Mouse (Mus musculus): ENCODE data around the gene Tra2a. TPM values are rescaled to one million over a fixed set of nuclear protein-coding genes. Genes with fewer than 3 reads are reported as not detected.

The Tra2a gene
- polyA plus RNA-seq, 2 experiments: 16.1 to 61.4 TPM

GRCm38 (mm10) chr6:49219920-49220604 lies 43.8 kb downstream of the Tra2a start:
- Histone ChIP-seq H3K27ac (peak overlapping the region; percentile 21; the same call in 1 of the 2 replicates), H3K9ac (replicated peaks) (peak overlapping the region; percentile 49), H3K4me3 (ENCODE audit: insufficient read depth in 1 of 2, low read depth in 2 of 2, low read length in 2 of 2) (peak overlapping the region; percentile 46 to 62), H3K4me2 (ENCODE audit: low read depth) (peak overlapping the region; percentile 72), H3K27me3 (ENCODE audit: control insufficient read depth, insufficient read depth, low read length) (no peaks in the 10 kb centered on the region), H3K36me3 (replicated peaks; ENCODE audit: control insufficient read depth, insufficient read depth, low read depth) (no peaks in the 10 kb centered on the region), H3K4me1 (replicated peaks; ENCODE audit: control insufficient read depth in 2 of 2, insufficient read depth in 2 of 2, low read length in 1 of 2) (peaks cover 0 to 6% of the 10 kb centered on the region in 2 experiments; a peak in 1 of 4 replicates), H3K9me3 (ENCODE audit: control insufficient read depth, low read length) (no peaks in the 10 kb centered on the region)
- 6% methylated on average over 16 of the region's 16 CpGs for WGBS (ENCODE audit: insufficient replicate concordance)
- TF ChIP-seq EP300 (IDR thresholded peaks at IDR 0.05; ENCODE audit: low read depth) (no peak), CTCF (IDR thresholded peaks at IDR 0.05; ENCODE audit: low read depth) (no peak)
- no peak for ATAC-seq (ENCODE audit: insufficient read depth)
- DNase-seq (ENCODE audit: low read depth in 3 of 3, low spot score in 3 of 3): no peak

GRCm38 (mm10) chr6:49219001-49219560 lies 44.8 kb downstream of the Tra2a start:
- H3K9ac ChIP-seq (replicated peaks): no peak overlapping the region
- no peaks in the 10 kb centered on the region for H3K27me3 ChIP-seq (ENCODE audit: control insufficient read depth, insufficient read depth, low read length)
- TF ChIP-seq CTCF (IDR thresholded peaks at IDR 0.05; ENCODE audit: low read depth) (no peak), EP300 (IDR thresholded peaks at IDR 0.05; ENCODE audit: low read depth) (no peak)
- ATAC-seq (ENCODE audit: insufficient read depth) (no peak), DNase-seq (ENCODE audit: low read depth in 3 of 3, low spot score in 3 of 3) (no peak)
- peak overlapping the region; percentile 77 for H3K4me2 ChIP-seq (ENCODE audit: low read depth)
- H3K4me3 ChIP-seq (ENCODE audit: insufficient read depth in 1 of 2, low read depth in 2 of 2, low read length in 2 of 2): peak overlapping the region; percentile 16 to 62; a peak in 3 of 4 replicates
- H3K36me3 ChIP-seq (replicated peaks; ENCODE audit: control insufficient read depth, insufficient read depth, low read depth): no peaks in the 10 kb centered on the region
- 4% methylated on average over 4 of the region's 4 CpGs for WGBS (ENCODE audit: insufficient replicate concordance)
- no peaks in the 10 kb centered on the region for H3K9me3 ChIP-seq (ENCODE audit: control insufficient read depth, low read length)
- H3K4me1 ChIP-seq (replicated peaks; ENCODE audit: control insufficient read depth in 2 of 2, insufficient read depth in 2 of 2, low read length in 1 of 2): peaks cover 0 to 6% of the 10 kb centered on the region in 2 experiments; a peak in 1 of 4 replicates
- no peak overlapping the region for H3K27ac ChIP-seq

GRCm38 (mm10) chr6:49218275-49218802 lies 45.5 kb downstream of the Tra2a start:
- peak overlapping the region; percentile 84 for H3K9ac ChIP-seq (replicated peaks)
- peaks cover 0 to 6% of the 10 kb centered on the region in 2 experiments; a peak in 3 of 4 replicates for H3K4me1 ChIP-seq (replicated peaks; ENCODE audit: control insufficient read depth in 2 of 2, insufficient read depth in 2 of 2, low read length in 1 of 2)
- DNase-seq (ENCODE audit: low read depth in 3 of 3, low spot score in 3 of 3): no peak
- peak overlapping the region; percentile 75 for H3K27ac ChIP-seq
- H3K4me2 ChIP-seq (ENCODE audit: low read depth): peak overlapping the region; percentile 77
- no peaks in the 10 kb centered on the region for H3K27me3 ChIP-seq (ENCODE audit: control insufficient read depth, insufficient read depth, low read length)
- no peaks in the 10 kb centered on the region for H3K9me3 ChIP-seq (ENCODE audit: control insufficient read depth, low read length)
- no peaks in the 10 kb centered on the region for H3K36me3 ChIP-seq (replicated peaks; ENCODE audit: control insufficient read depth, insufficient read depth, low read depth)
- ATAC-seq (ENCODE audit: insufficient read depth): no peak
- under 1% methylated on average over 31 of the region's 31 CpGs for WGBS (ENCODE audit: insufficient replicate concordance)
- peak overlapping the region; percentile 62 to 72 for H3K4me3 ChIP-seq (ENCODE audit: insufficient read depth in 1 of 2, low read depth in 2 of 2, low read length in 2 of 2)
- no peak for TF ChIP-seq CTCF (IDR thresholded peaks at IDR 0.05; ENCODE audit: low read depth)
- no peak for TF ChIP-seq EP300 (IDR thresholded peaks at IDR 0.05; ENCODE audit: low read depth)

- H3K4me1 ChIP-seq (replicated peaks; ENCODE audit: control insufficient read depth in 2 of 2, insufficient read depth in 2 of 2, low read length in 1 of 2): peaks cover 3 to 12% of the 10 kb centered on the region in 2 experiments
- TF ChIP-seq EP300 (IDR thresholded peaks at IDR 0.05; ENCODE audit: low read depth) (0 out of 2 replicates have a peak, but pooled peaks have one; percentile 23), CTCF (IDR thresholded peaks at IDR 0.05; ENCODE audit: low read depth) (no peak)
- no peaks in the 10 kb centered on the region for H3K27me3 ChIP-seq (ENCODE audit: control insufficient read depth, insufficient read depth, low read length)
- WGBS (ENCODE audit: insufficient replicate concordance): under 1% methylated on average over 56 of the region's 56 CpGs
- no peaks in the 10 kb centered on the region for H3K36me3 ChIP-seq (replicated peaks; ENCODE audit: control insufficient read depth, insufficient read depth, low read depth)
- peak overlapping the region; percentile 78 for H3K4me2 ChIP-seq (ENCODE audit: low read depth)
- ATAC-seq (ENCODE audit: insufficient read depth) (peak; percentile 86), DNase-seq (ENCODE audit: low read depth in 3 of 3, low spot score in 3 of 3) (peak; percentile 96 to 98 (median 97))
- no peaks in the 10 kb centered on the region for H3K9me3 ChIP-seq (ENCODE audit: control insufficient read depth, low read length)
- peak overlapping the region; percentile 84 for H3K9ac ChIP-seq (replicated peaks)
- peak overlapping the region; percentile 83 for H3K27ac ChIP-seq
- peak overlapping the region; percentile 62 to 72 for H3K4me3 ChIP-seq (ENCODE audit: insufficient read depth in 1 of 2, low read depth in 2 of 2, low read length in 2 of 2)
Measured at GRCm38 (mm10) chr6:49217581-49218274, 46.1 kb downstream of the Tra2a start.
